In genomic region chr4:154502403-154503000, GRCm38 (mm10) we compare ENCODE assay signal across 12 mouse cellular contexts.
DNase-seq lines count a peak whose midpoint lies in the region; ATAC-seq lines count a peak whose summit lies in the region.
"Had no signal": no experiment of that assay in that cellular context is flagged by ENCODE, and none has a peak within 500 bp of the region (broad histone marks: within the 10 kb centered on the region; RNA-seq: fewer than 3 reads in every experiment).

No protein-coding gene starts in this region.

- peaks cover 14% of the 10 kb centered on the region; the same call in 1 of the 2 replicates for H3K27me3 ChIP-seq in neural tube, embryonic 11.5 days (ENCODE audit: control insufficient read depth, insufficient read depth, low read length)
- H3K27me3 ChIP-seq in forebrain, embryonic 15.5 days = no peaks in the 10 kb centered on the region
- H3K27me3 ChIP-seq in hindbrain, embryonic 15.5 days = peaks cover 54% of the 10 kb centered on the region
- H3K27me3 ChIP-seq: limb, embryonic 13.5 days had no signal

- no peaks in the 10 kb centered on the region for H3K9me3 ChIP-seq in neural tube, embryonic 11.5 days (ENCODE audit: control insufficient read depth, low read length)
- no peaks in the 10 kb centered on the region for H3K9me3 ChIP-seq in forebrain, embryonic 15.5 days
- no peaks in the 10 kb centered on the region for H3K9me3 ChIP-seq in hindbrain, embryonic 15.5 days
- H3K9me3 ChIP-seq: limb, embryonic 13.5 days had no signal

- peaks cover 69% of the 10 kb centered on the region for H3K4me1 ChIP-seq in neural tube, embryonic 11.5 days (ENCODE audit: control insufficient read depth, insufficient read depth, low read length)
- H3K4me1 ChIP-seq in forebrain, embryonic 15.5 days = peaks cover 90% of the 10 kb centered on the region
- peaks cover 68% of the 10 kb centered on the region for H3K4me1 ChIP-seq in hindbrain, embryonic 15.5 days (replicated peaks)

- peak; percentile 64 for DNase-seq in neural tube, embryonic 11.5 days (ENCODE audit: low spot score)
- DNase-seq in neural tube, embryonic 10.5 days (ENCODE audit: extremely low spot score, low spot score) = no peak
- DNase-seq in spleen, adult 12 weeks (ENCODE audit: low spot score) = no peak
- no peak for DNase-seq in frontal cortex, postnatal 25 days (ENCODE audit: low spot score in 2 of 2)
- no peak for DNase-seq in thymus, postnatal 25 days
- DNase-seq: adrenal gland, postnatal 10 days; cerebellum, adult 8-10 months; right cerebral cortex, postnatal 25 days had no signal

- no peak overlapping the region for H3K4me3 ChIP-seq in neural tube, embryonic 11.5 days (ENCODE audit: low read depth, low read length)
- no peak overlapping the region for H3K4me3 ChIP-seq in forebrain, embryonic 15.5 days
- H3K4me3 ChIP-seq in hindbrain, embryonic 15.5 days = no peak overlapping the region
- H3K4me3 ChIP-seq: limb, embryonic 13.5 days had no signal

- H3K27ac ChIP-seq in neural tube, embryonic 11.5 days (ENCODE audit: low read depth, low read length) = peak overlapping the region; percentile 72
- peak overlapping the region; percentile 93 for H3K27ac ChIP-seq in forebrain, embryonic 15.5 days (replicated peaks)
- H3K27ac ChIP-seq in hindbrain, embryonic 15.5 days (replicated peaks) = peak overlapping the region; percentile 43
- H3K27ac ChIP-seq: limb, embryonic 13.5 days had no signal

- peak overlapping the region; percentile 24 for H3K4me2 ChIP-seq in neural tube, embryonic 11.5 days (ENCODE audit: low read depth)
- peak overlapping the region; percentile 30 for H3K4me2 ChIP-seq in forebrain, embryonic 15.5 days (replicated peaks)
- peak overlapping the region; percentile 20 for H3K4me2 ChIP-seq in hindbrain, embryonic 15.5 days
- H3K4me2 ChIP-seq: limb, embryonic 13.5 days had no signal

- H3K9ac ChIP-seq in neural tube, embryonic 11.5 days (ENCODE audit: low read length) = 0 out of 2 replicates have a peak overlapping the region, but pooled peaks have one; percentile 11
- H3K9ac ChIP-seq in forebrain, embryonic 15.5 days (replicated peaks) = peak overlapping the region; percentile 22; the same call in 1 of the 2 replicates
- no peak overlapping the region for H3K9ac ChIP-seq in hindbrain, embryonic 15.5 days
- H3K9ac ChIP-seq: limb, embryonic 13.5 days had no signal

- H3K36me3 ChIP-seq in neural tube, embryonic 11.5 days (ENCODE audit: control insufficient read depth, insufficient read depth, low read length) = no peaks in the 10 kb centered on the region
- no peaks in the 10 kb centered on the region for H3K36me3 ChIP-seq in forebrain, embryonic 15.5 days
- H3K36me3 ChIP-seq in hindbrain, embryonic 15.5 days = no peaks in the 10 kb centered on the region
- H3K36me3 ChIP-seq: limb, embryonic 13.5 days had no signal

- ATAC-seq in neural tube, embryonic 11.5 days (ENCODE audit: insufficient read depth, low FRiP score, low TSS enrichment) = peak; percentile 42; the same call in 1 of the 2 replicates
- ATAC-seq in forebrain, embryonic 15.5 days (replicated peaks) = no peak
- no peak for ATAC-seq in hindbrain, embryonic 15.5 days (ENCODE audit: low FRiP score, low read depth)
- ATAC-seq: lung, postnatal 0 days had no signal

- WGBS in neural tube, embryonic 11.5 days = 56% methylated on average over 16 of the region's 16 CpGs
- WGBS in forebrain, embryonic 15.5 days = 27% methylated on average over 16 of the region's 16 CpGs
- WGBS in hindbrain, embryonic 15.5 days = 23% methylated on average over 16 of the region's 16 CpGs

Comparison
In these comparisons a context has a peak if more than half of its experiments do, and no peak if none do; other contexts are left out.
1. H3K27ac ChIP-seq: peak in every context shown above with its lines; median percentile 93 in forebrain, embryonic 15.5 days; 72 in neural tube, embryonic 11.5 days; 43 in hindbrain, embryonic 15.5 days.